Comparison of ENCODE assay signal across 27 mouse cellular contexts in genomic region chr11:82699865-82700410, GRCm38 (mm10).
DNase-seq lines count a peak whose midpoint lies in the region; ATAC-seq lines count a peak whose summit lies in the region.
"Had no signal": no experiment of that assay in that cellular context is flagged by ENCODE, and none has a peak within 500 bp of the region (broad histone marks: within the 10 kb centered on the region; RNA-seq: fewer than 3 reads in every experiment).

No protein-coding gene starts in this region.

- H3K4me1 ChIP-seq in forebrain, embryonic 11.5 days (replicated peaks; ENCODE audit: control insufficient read depth, insufficient read depth, low read length), result 0 out of 2 replicates have a peak, but pooled peaks cover 2% of the 10 kb centered on the region
- 0 out of 2 replicates have a peak, but pooled peaks cover 8% of the 10 kb centered on the region for H3K4me1 ChIP-seq in forebrain, embryonic 13.5 days
- H3K4me1 ChIP-seq: embryonic facial prominence, embryonic 15.5 days; forebrain, embryonic 15.5 days had no signal

- H3K36me3 ChIP-seq in forebrain, embryonic 11.5 days (ENCODE audit: control insufficient read depth, insufficient read depth, low read length), result no peaks in the 10 kb centered on the region
- no peaks in the 10 kb centered on the region for H3K36me3 ChIP-seq in forebrain, embryonic 13.5 days (ENCODE audit: poor library complexity, severe bottlenecking)
- H3K36me3 ChIP-seq: embryonic facial prominence, embryonic 13.5 days; embryonic facial prominence, embryonic 15.5 days; forebrain, embryonic 12.5 days; forebrain, embryonic 15.5 days; G1E had no signal

- H3K4me2 ChIP-seq in forebrain, embryonic 11.5 days (ENCODE audit: low read depth, low read length, severe bottlenecking), result no peak overlapping the region
- no peak overlapping the region for H3K4me2 ChIP-seq in forebrain, embryonic 13.5 days
- H3K4me2 ChIP-seq: embryonic facial prominence, embryonic 13.5 days; embryonic facial prominence, embryonic 15.5 days; forebrain, embryonic 12.5 days; forebrain, embryonic 15.5 days had no signal

- intact Hi-C loops in heart, postnatal 10 days (cut with DNase I), result no loop called here

- WGBS in forebrain, embryonic 11.5 days, result 88% methylated on average over 11 of the region's 11 CpGs
- 87% methylated on average over 11 of the region's 11 CpGs for WGBS in forebrain, embryonic 13.5 days

- no peak for ATAC-seq in forebrain, embryonic 11.5 days (replicated peaks; ENCODE audit: low FRiP score)
- ATAC-seq in forebrain, embryonic 13.5 days, result no peak
- ATAC-seq: activated CD4-positive, CD25-positive, alpha-beta regulatory T cell, adult 4 months; CD4-positive, CD25-positive, alpha-beta regulatory T cell, adult 4 months; forebrain, embryonic 15.5 days; forebrain, postnatal 0 days; Patski had no signal

- no peak overlapping the region for H3K4me3 ChIP-seq in forebrain, embryonic 11.5 days (ENCODE audit: low read depth, low read length)
- H3K4me3 ChIP-seq in forebrain, embryonic 13.5 days, result no peak overlapping the region
- H3K4me3 ChIP-seq: embryonic facial prominence, embryonic 13.5 days; embryonic facial prominence, embryonic 15.5 days; erythroblast, embryonic 14.5 days; forebrain, embryonic 12.5 days; forebrain, embryonic 15.5 days had no signal

- H3K27ac ChIP-seq in forebrain, embryonic 11.5 days (ENCODE audit: low read depth, low read length), result no peak overlapping the region
- H3K27ac ChIP-seq in forebrain, embryonic 13.5 days, result no peak overlapping the region
- H3K27ac ChIP-seq: embryonic facial prominence, embryonic 13.5 days; embryonic facial prominence, embryonic 15.5 days; forebrain, embryonic 12.5 days; forebrain, embryonic 15.5 days had no signal

- H3K9ac ChIP-seq in forebrain, embryonic 11.5 days (ENCODE audit: low read length), result no peak overlapping the region
- no peak overlapping the region for H3K9ac ChIP-seq in forebrain, embryonic 13.5 days
- H3K9ac ChIP-seq: embryonic facial prominence, embryonic 13.5 days; embryonic facial prominence, embryonic 15.5 days; forebrain, embryonic 12.5 days; forebrain, embryonic 15.5 days; forebrain, postnatal 0 days had no signal

- H3K27me3 ChIP-seq in forebrain, embryonic 11.5 days (ENCODE audit: control insufficient read depth, insufficient read depth, low read length), result no peaks in the 10 kb centered on the region
- H3K27me3 ChIP-seq in forebrain, embryonic 13.5 days, result no peaks in the 10 kb centered on the region
- H3K27me3 ChIP-seq: embryonic facial prominence, embryonic 13.5 days; embryonic facial prominence, embryonic 15.5 days; forebrain, embryonic 12.5 days; forebrain, embryonic 15.5 days had no signal

- peak; percentile 28 for DNase-seq in forebrain, embryonic 11.5 days (ENCODE audit: low spot score)
- peak; percentile 58 for DNase-seq in heart, adult 11 months
- DNase-seq in heart, postnatal 10 days, result no peak
- DNase-seq in brain, adult 2 months (ENCODE audit: low read depth, low spot score), result peak; percentile 52
- no peak for DNase-seq in thymus, postnatal 10 days (ENCODE audit: low spot score in 2 of 2)
- DNase-seq: adrenal gland, adult 8-10 months; adrenal gland, postnatal 14 days; adrenal gland, postnatal 36 days; B cell, adult 2 months; cerebellum, adult 11 months; cerebellum, adult 18-20 months; cerebellum, adult 8-10 months; cerebellum, adult 9-11 months; cerebellum, postnatal 14 days; cerebellum, postnatal 36 days; embryo, embryonic 11 days; forebrain, postnatal 0 days had no signal

- no peaks in the 10 kb centered on the region for H3K9me3 ChIP-seq in forebrain, embryonic 11.5 days (ENCODE audit: control insufficient read depth, low read length)
- H3K9me3 ChIP-seq in forebrain, embryonic 13.5 days (replicated peaks), result no peaks in the 10 kb centered on the region
- H3K9me3 ChIP-seq: embryonic facial prominence, embryonic 13.5 days; embryonic facial prominence, embryonic 15.5 days; forebrain, embryonic 12.5 days; forebrain, embryonic 15.5 days; G1E had no signal

Comparison
In these comparisons a context has a peak if more than half of its experiments do, and no peak if none do; other contexts are left out.
1. DNase-seq: peak in forebrain, embryonic 11.5 days (single experiment), heart, adult 11 months (single experiment) and brain, adult 2 months (single experiment); none in heart, postnatal 10 days (0 of 2) and thymus, postnatal 10 days (0 of 2).